Mouse (Mus musculus) lung, postnatal 36 days (tissue): ENCODE measurements around the gene Srxn1.

ENCODE experiments used
- DNase-seq: peaks from one replicate; pipeline ENCODE4 v3.0.0; 2022; ENCODE audit warnings: mixed read lengths

Srxn1 gene

DNA sequence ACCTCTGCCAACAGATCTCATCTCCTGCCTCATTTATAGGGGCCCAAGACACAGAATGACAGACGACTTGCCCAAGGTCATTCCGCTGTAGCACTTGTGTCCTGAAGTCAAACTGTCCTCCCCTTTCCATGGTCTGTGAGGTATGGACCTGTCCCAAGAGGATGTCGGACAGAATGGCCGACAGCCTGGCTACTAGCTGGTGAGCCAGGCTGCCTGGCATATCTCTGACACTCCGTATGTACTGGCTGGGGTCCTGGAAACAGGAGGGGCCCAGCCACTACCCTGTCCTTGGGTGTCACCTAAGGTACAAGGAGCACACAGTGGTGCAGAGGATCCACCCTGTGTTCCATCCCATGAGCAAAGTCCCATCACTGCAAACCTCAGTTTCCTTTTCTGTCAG, 14.8 kb upstream of the Srxn1 start:
- DNase-seq = no peak

- no peak for DNase-seq
Observed at GRCm38 (mm10) chr2:152091342-152092056, 13.8 kb upstream of the Srxn1 start.

- DNase-seq = no peak
Observed at GRCm38 (mm10) chr2:152092927-152093326, 12.4 kb upstream of the Srxn1 start.

GRCm38 (mm10) chr2:152093356-152093792, 11.9 kb upstream of the Srxn1 start:
- DNase-seq = no peak

DNA sequence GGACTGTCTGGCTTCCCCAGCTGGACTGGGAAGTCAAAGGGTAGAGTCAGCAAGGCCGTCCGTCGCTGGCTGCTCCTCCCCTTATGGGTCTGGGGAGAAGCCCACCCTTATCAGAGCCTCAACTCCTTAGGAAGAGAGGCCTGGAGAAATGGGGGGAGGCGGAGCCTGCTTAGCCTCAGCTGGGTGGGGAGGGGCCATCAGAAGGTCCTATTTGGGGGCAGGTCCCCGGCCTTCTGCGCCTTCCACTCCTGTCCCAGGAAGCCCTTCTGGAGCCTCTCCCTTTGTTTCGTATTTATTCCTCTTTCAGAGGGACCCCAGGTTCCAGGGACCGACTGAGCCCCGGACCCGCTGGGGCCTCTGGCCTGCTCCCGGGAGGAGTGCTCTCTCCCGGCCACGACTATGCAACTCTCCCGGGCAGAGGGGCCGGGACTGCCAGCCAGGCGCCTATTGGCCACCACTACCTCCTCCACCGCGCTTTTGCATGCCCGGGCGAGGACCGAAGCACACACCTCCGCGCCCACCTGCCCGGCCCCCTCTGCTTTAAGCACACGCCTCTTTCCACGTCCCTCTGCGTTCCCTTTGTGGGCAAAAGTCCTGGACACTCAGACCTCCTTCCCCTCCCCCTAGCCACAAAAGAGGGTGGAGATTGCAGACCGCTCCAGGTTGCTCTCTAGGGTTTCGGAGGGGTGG, 10.3 kb upstream of the Srxn1 start:
- no peak for DNase-seq

DNA sequence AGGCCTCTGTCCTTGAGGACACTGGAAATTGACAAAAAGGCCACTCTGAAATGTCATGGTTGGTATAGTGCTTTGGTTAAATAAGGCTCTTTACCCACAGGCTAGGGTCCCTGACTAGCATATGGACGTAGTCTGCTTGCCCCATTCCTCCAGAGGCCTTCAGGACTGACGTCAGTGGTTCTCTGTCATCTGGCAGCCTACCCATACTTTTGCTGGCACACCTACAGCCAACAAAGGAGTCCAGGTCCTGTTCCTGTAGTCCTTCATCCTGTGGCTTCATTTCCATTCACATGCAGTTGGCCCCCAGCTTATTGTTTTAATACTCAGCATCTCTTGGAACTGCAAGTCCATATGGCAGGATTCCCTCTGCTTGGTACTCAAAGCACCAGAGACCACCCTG, 8.4 kb upstream of the Srxn1 start:
- DNase-seq = no peak

DNA sequence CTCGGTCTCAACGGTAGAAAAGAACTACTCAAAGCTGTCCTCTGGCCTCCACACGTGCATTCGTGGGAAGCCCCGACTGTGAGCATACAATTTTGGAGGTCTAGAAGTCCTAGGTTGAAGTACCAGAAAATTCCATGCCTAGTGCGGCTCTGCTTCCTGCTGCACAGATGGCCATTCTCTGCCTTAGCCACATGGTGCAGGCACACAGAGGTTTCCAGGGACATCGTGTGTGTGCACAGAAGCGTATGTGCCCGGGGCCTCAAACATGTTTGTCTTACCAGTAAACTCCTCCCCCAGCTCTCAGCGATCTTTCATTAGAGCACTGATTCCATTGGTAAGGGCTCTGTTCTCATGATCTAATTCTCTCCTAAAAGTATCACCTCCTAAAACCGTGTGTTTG, 7.4 kb upstream of the Srxn1 start:
- DNase-seq = no peak

- no peak for DNase-seq
Observed at GRCm38 (mm10) chr2:152099538-152099937, 5.8 kb upstream of the Srxn1 start.

DNA sequence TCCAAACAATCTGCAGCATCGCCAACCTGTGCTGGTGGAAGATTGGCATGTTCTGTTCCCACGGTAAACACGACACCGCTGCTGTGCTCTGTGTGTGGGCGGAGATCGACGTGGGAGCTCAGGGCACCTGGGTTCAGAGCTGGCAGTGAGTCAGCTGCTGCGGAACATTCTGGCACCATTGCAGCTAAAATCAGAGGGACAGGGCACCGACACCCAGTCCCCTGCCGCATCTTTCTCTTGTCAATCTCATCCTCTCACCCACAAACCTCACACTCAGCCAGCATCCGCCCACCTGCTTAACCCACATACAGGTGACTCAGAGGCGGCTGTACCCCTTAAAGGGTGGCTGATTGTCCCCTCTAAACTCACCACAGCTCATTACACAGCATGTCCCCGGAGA, 3.6 kb upstream of the Srxn1 start:
- DNase-seq = no peak

DNA sequence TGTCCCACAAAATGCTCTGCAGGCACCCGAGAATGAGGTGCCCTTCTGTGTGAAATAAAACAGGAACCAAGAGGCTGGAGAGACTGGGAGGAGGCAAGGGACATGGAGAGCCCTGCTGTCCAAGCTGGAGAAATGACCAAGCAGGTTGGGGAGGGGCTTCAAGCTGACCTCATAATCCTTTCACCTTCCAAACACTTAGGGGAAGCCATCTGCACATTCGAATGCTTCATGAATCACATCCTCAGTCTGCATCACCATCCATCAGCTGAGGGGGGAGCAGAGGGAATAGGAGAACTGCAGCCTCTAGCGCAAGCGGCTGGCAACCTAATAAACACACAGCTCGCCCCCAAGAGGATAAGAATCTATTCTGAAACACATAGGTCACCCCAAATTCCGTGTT, 2.9 kb upstream of the Srxn1 start:
- no peak for DNase-seq

DNA sequence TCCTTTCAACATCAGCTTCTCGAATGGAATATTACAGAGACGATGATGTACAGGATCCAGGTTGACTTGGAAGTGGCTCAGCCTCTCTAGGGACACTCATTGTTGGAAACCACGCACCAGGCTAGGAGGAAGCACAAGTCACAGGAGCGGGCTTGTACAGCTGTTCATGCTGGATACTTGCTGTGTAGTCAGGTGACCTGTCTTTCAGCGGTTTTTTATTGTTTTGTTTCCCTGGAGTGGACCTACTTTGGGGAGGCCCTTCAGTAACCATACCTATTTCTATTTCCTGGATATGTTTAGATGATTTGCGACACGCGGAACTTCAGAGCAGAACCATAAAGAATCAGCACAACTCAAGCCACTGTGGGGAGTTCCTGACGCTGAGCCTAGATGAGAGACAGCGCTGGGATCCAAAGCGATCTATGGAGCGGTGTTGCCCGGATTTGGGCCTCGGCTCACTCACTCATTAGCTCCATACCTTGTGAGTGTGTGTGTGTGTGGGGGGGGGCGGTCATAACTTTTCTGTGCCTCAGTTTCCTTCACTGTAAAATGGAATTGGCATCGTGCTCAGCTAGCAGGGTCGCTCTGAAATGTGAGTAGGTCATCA, 502 bp upstream of the Srxn1 start:
- DNase-seq = no peak

DNA sequence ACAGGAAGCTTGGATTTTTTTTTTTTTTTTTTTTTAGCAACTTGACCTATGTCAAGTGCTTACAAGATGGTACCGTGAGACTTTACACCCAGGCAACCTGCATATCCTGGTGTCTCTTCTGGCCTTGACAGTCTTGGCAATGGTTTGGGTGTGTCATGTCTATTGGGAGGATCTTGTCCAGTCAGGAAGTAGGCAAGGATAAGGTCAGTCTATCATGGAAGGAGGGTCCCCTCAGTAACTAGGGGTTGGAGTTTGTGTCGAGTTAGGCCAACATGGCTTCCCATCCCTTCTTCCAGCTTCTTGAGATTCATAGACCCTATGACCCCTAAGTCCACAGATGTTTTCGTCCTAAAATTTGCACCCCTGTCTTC, 894 bp downstream of the Srxn1 start:
- no peak for DNase-seq

GRCm38 (mm10) chr2:152106597-152106996, 1.3 kb downstream of the Srxn1 start:
- DNase-seq = no peak

GRCm38 (mm10) chr2:152108702-152109101, 3.4 kb downstream of the Srxn1 start:
- no peak for DNase-seq

- no peak for DNase-seq
Observed at GRCm38 (mm10) chr2:152109386-152109785, 4.1 kb downstream of the Srxn1 start.

GRCm38 (mm10) chr2:152111311-152111710, 6.0 kb downstream of the Srxn1 start:
- DNase-seq = no peak

GRCm38 (mm10) chr2:152111920-152112319, 6.6 kb downstream of the Srxn1 start:
- peak; percentile 95 for DNase-seq

DNA sequence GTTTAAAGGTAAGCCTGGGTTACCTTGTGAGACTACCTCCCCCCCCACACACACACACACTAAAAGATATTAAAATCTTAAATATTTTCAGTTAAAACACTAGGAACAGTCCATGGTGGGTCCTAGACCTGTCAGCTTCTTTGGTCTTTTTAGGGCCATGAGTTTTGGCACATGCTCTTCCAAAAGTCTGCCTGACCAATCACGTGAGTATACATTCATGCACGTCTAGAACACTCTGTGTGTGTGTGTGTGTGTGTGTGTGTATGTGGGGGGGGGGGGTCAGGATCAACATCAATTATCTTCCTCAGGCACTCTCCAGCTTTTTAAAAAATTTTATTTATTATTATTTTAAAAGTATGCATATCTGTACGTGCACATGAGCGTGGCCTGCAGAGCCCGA, 7.2 kb downstream of the Srxn1 start:
- DNase-seq = no peak

DNA sequence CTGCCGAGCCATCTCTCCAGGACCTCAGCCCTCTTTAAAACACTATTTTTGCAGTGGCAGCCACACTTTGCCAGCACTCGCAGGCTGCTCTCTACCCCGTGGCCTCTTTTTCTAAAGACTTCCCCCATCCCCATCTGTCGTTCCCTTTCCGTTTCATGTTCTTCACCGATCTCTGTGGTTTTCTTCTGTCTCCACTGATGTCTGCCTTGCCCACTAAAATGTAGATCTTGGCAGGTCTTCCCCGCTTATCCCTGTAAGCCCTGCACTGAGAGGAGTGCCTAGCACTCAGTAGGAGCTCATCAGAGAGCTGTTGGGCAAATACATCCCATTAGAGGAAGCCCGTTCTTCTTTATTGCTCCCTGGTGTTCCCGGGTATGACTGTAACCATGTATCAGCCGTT, 7.7 kb downstream of the Srxn1 start:
- no peak for DNase-seq

- DNase-seq = no peak
Observed at GRCm38 (mm10) chr2:152114057-152114975, 9.0 kb downstream of the Srxn1 start.

GRCm38 (mm10) chr2:152117694-152118093, 12.4 kb downstream of the Srxn1 start:
- no peak for DNase-seq

DNA sequence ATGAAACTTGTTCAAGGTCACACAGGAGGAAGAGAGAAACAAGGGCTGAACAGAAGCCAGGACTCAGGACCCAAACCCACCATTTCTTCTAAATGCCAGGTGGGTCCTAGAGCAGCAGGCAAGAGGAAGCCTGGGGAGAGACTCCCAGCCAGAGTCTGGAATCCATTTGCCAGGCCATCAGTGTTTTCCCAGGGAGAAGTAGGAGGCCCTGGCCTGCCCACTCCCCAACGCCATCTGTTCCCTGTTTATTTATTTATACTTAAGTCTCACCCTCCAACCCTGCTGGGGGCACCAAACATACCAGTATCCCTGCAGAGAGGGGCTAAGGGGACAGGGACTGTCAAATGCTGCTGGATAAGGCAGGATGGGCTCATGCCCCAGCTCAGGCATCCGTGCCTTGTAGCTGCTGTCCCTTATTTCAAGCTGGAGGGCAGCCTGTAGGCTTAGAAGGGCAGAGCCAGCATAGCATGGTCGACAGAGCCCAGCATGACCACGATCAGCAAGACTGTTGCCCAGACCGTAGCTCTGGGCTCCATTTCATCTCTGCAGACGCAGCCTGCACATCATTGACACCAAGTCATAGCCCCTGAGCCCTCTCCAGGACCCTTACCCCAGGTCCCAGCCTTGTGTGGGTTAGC, 14.0 kb downstream of the Srxn1 start:
- no peak for DNase-seq

DNA sequence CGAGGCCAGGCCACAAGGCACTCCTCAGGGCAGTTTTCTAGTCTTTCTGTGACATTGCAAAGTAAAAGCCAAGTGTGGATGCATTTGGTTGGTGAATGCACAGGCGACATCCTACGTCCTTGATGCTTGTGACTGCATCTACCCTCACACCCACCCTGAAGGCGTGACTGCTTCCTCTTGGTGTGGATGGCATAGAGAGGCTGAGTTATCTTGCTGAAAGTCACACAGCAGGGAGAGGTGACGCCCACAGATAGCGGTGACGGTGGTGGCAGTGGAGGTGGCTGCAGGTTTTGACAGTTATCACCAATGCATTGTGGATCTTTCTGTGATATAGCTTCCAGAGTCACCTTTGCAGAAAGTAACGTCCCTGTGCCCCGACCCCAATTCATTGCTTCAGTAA, 17.6 kb downstream of the Srxn1 start:
- no peak for DNase-seq
